Mouse (Mus musculus): Measurements from ENCODE around the gene Itgb3. TPM values are rescaled to one million over a fixed set of nuclear protein-coding genes. Genes with fewer than 3 reads are reported as not detected.

Itgb3 gene
- polyA plus RNA-seq, 1 experiment from 2014 or later: 1.5 TPM

GRCm38 (mm10) chr11:104609733-104610132 lies 1.9 kb downstream of the Itgb3 start:
- Histone ChIP-seq H3K4me2 (no peak overlapping the region), H3K27ac (ENCODE audit: low read depth, low read length) (no peak overlapping the region), H3K4me3 (ENCODE audit: low read depth, low read length) (no peak overlapping the region), H3K9me3 (ENCODE audit: control insufficient read depth, low read length) (no peaks in the 10 kb centered on the region), H3K9ac (ENCODE audit: low read length) (no peak overlapping the region), H3K36me3 (ENCODE audit: control insufficient read depth, insufficient read depth, low read length) (no peaks in the 10 kb centered on the region), H3K27me3 (ENCODE audit: control insufficient read depth, insufficient read depth, low read length) (peaks cover 18% of the 10 kb centered on the region), H3K4me1 (ENCODE audit: control insufficient read depth, insufficient read depth, low read length) (peaks cover 5% of the 10 kb centered on the region)
- DNase-seq (ENCODE audit: low spot score, missing footprints): no peak
- WGBS: 40% methylated on average over 4 of the region's 4 CpGs
- no peak for ATAC-seq (ENCODE audit: low FRiP score)

- DNase-seq (ENCODE audit: low spot score, missing footprints): no peak
- WGBS: 50% methylated on average over 4 of the region's 4 CpGs
- Histone ChIP-seq H3K4me1 (ENCODE audit: control insufficient read depth, insufficient read depth, low read length) (peaks cover 5% of the 10 kb centered on the region), H3K9me3 (ENCODE audit: control insufficient read depth, low read length) (no peaks in the 10 kb centered on the region), H3K27ac (ENCODE audit: low read depth, low read length) (no peak overlapping the region), H3K36me3 (ENCODE audit: control insufficient read depth, insufficient read depth, low read length) (no peaks in the 10 kb centered on the region), H3K27me3 (ENCODE audit: control insufficient read depth, insufficient read depth, low read length) (peaks cover 15% of the 10 kb centered on the region), H3K4me3 (ENCODE audit: low read depth, low read length) (no peak overlapping the region), H3K4me2 (no peak overlapping the region), H3K9ac (ENCODE audit: low read length) (no peak overlapping the region)
- no peak for ATAC-seq (ENCODE audit: low FRiP score)
Observed at GRCm38 (mm10) chr11:104611579-104612151, 3.9 kb downstream of the Itgb3 start.

- 89% methylated on average over 10 of the region's 10 CpGs for WGBS
- no peak for ATAC-seq (ENCODE audit: low FRiP score)
- DNase-seq (ENCODE audit: low spot score, missing footprints): no peak
- Histone ChIP-seq H3K4me2 (no peak overlapping the region), H3K36me3 (ENCODE audit: control insufficient read depth, insufficient read depth, low read length) (no peaks in the 10 kb centered on the region), H3K4me1 (ENCODE audit: control insufficient read depth, insufficient read depth, low read length) (no peaks in the 10 kb centered on the region), H3K27ac (ENCODE audit: low read depth, low read length) (no peak overlapping the region), H3K9me3 (ENCODE audit: control insufficient read depth, low read length) (no peaks in the 10 kb centered on the region), H3K27me3 (ENCODE audit: control insufficient read depth, insufficient read depth, low read length) (peaks cover 11% of the 10 kb centered on the region), H3K4me3 (ENCODE audit: low read depth, low read length) (no peak overlapping the region), H3K9ac (ENCODE audit: low read length) (no peak overlapping the region)
Observed at GRCm38 (mm10) chr11:104613551-104613950, 5.8 kb downstream of the Itgb3 start.

- Histone ChIP-seq H3K27me3 (ENCODE audit: control insufficient read depth, insufficient read depth, low read length) (peaks cover 7% of the 10 kb centered on the region; the same call in 1 of the 2 replicates), H3K4me2 (no peak overlapping the region), H3K9ac (ENCODE audit: low read length) (no peak overlapping the region), H3K36me3 (ENCODE audit: control insufficient read depth, insufficient read depth, low read length) (no peaks in the 10 kb centered on the region), H3K4me1 (ENCODE audit: control insufficient read depth, insufficient read depth, low read length) (peaks cover 3% of the 10 kb centered on the region; the same call in 1 of the 2 replicates), H3K4me3 (ENCODE audit: low read depth, low read length) (no peak overlapping the region), H3K9me3 (ENCODE audit: control insufficient read depth, low read length) (no peaks in the 10 kb centered on the region), H3K27ac (ENCODE audit: low read depth, low read length) (no peak overlapping the region)
- ATAC-seq (ENCODE audit: low FRiP score) (no peak), DNase-seq (ENCODE audit: low spot score, missing footprints) (no peak)
- 86% methylated on average over 2 of the region's 2 CpGs for WGBS
Observed at GRCm38 (mm10) chr11:104614130-104614529, 6.3 kb downstream of the Itgb3 start.

- Histone ChIP-seq H3K4me1 (ENCODE audit: control insufficient read depth, insufficient read depth, low read length) (peaks cover 14% of the 10 kb centered on the region; the same call in 1 of the 2 replicates), H3K27me3 (ENCODE audit: control insufficient read depth, insufficient read depth, low read length) (no peaks in the 10 kb centered on the region), H3K36me3 (ENCODE audit: control insufficient read depth, insufficient read depth, low read length) (no peaks in the 10 kb centered on the region), H3K4me2 (no peak overlapping the region), H3K9ac (ENCODE audit: low read length) (no peak overlapping the region), H3K27ac (ENCODE audit: low read depth, low read length) (no peak overlapping the region), H3K9me3 (ENCODE audit: control insufficient read depth, low read length) (no peaks in the 10 kb centered on the region), H3K4me3 (ENCODE audit: low read depth, low read length) (no peak overlapping the region)
- no peak for DNase-seq (ENCODE audit: low spot score, missing footprints)
- WGBS: 77% methylated on average over 5 of the region's 5 CpGs
- ATAC-seq (ENCODE audit: low FRiP score): no peak
Observed at GRCm38 (mm10) chr11:104616182-104616581, 8.4 kb downstream of the Itgb3 start.

- H3K27me3 ChIP-seq (ENCODE audit: control insufficient read depth, insufficient read depth, low read length): no peaks in the 10 kb centered on the region
- no peak for ATAC-seq (ENCODE audit: low FRiP score)
- no peaks in the 10 kb centered on the region for H3K9me3 ChIP-seq (ENCODE audit: control insufficient read depth, low read length)
- peaks cover 14% of the 10 kb centered on the region; the same call in 1 of the 2 replicates for H3K4me1 ChIP-seq (ENCODE audit: control insufficient read depth, insufficient read depth, low read length)
- 74% methylated on average over 6 of the region's 6 CpGs for WGBS
- H3K4me3 ChIP-seq (ENCODE audit: low read depth, low read length): no peak overlapping the region
- H3K4me2 ChIP-seq: no peak overlapping the region
- no peak for DNase-seq (ENCODE audit: low spot score, missing footprints)
- H3K9ac ChIP-seq (ENCODE audit: low read length): no peak overlapping the region
- no peaks in the 10 kb centered on the region for H3K36me3 ChIP-seq (ENCODE audit: control insufficient read depth, insufficient read depth, low read length)
- no peak overlapping the region for H3K27ac ChIP-seq (ENCODE audit: low read depth, low read length)
Observed at GRCm38 (mm10) chr11:104618638-104619076, 10.9 kb downstream of the Itgb3 start.

- ATAC-seq (ENCODE audit: low FRiP score) (peak; percentile 76), DNase-seq (ENCODE audit: low spot score, missing footprints) (peak; percentile 91)
- Histone ChIP-seq H3K9me3 (ENCODE audit: control insufficient read depth, low read length) (no peaks in the 10 kb centered on the region), H3K36me3 (ENCODE audit: control insufficient read depth, insufficient read depth, low read length) (no peaks in the 10 kb centered on the region), H3K9ac (ENCODE audit: low read length) (no peak overlapping the region), H3K4me2 (no peak overlapping the region), H3K4me1 (ENCODE audit: control insufficient read depth, insufficient read depth, low read length) (peaks cover 14% of the 10 kb centered on the region; the same call in 1 of the 2 replicates), H3K4me3 (ENCODE audit: low read depth, low read length) (no peak overlapping the region), H3K27me3 (ENCODE audit: control insufficient read depth, insufficient read depth, low read length) (no peaks in the 10 kb centered on the region), H3K27ac (ENCODE audit: low read depth, low read length) (no peak overlapping the region)
- WGBS: 45% methylated on average over 13 of the region's 13 CpGs
Observed at GRCm38 (mm10) chr11:104619084-104620022, 11.6 kb downstream of the Itgb3 start.

- Histone ChIP-seq H3K4me3 (ENCODE audit: low read depth, low read length) (no peak overlapping the region), H3K27ac (ENCODE audit: low read depth, low read length) (no peak overlapping the region), H3K9ac (ENCODE audit: low read length) (no peak overlapping the region), H3K36me3 (ENCODE audit: control insufficient read depth, insufficient read depth, low read length) (no peaks in the 10 kb centered on the region), H3K4me2 (no peak overlapping the region), H3K9me3 (ENCODE audit: control insufficient read depth, low read length) (no peaks in the 10 kb centered on the region), H3K4me1 (ENCODE audit: control insufficient read depth, insufficient read depth, low read length) (peaks cover 14% of the 10 kb centered on the region; the same call in 1 of the 2 replicates), H3K27me3 (ENCODE audit: control insufficient read depth, insufficient read depth, low read length) (no peaks in the 10 kb centered on the region)
- ATAC-seq (ENCODE audit: low FRiP score) (no peak), DNase-seq (ENCODE audit: low spot score, missing footprints) (no peak)
- WGBS: 49% methylated on average over 10 of the region's 12 CpGs
Observed at GRCm38 (mm10) chr11:104622040-104622962, 14.5 kb downstream of the Itgb3 start.

Data from midbrain, embryonic 11.5 days (tissue).